Mouse (Mus musculus): Measurements from ENCODE around the gene Fam172a. TPM values are rescaled to one million over a fixed set of nuclear protein-coding genes. Genes with fewer than 3 reads are reported as not detected.
"Not testable (repeated sequence)": the region's sequence is repeated elsewhere in the genome, so short reads cannot be mapped to it uniquely, and the experiment has no call there.

The Fam172a gene
- 21.0 and 26.7 TPM in 2 replicates for total RNA-seq (2021)
- long read RNA-seq, experiment 1, transcript Fam172a-201 (10 exons, 3,892 nt) = major isoform, 5 of 20 reads
- long read RNA-seq, experiment 1, partial matches to known transcripts = 0 of 20 reads
- long read RNA-seq, experiment 1, other reads (novel, unspliced or antisense) = 11 of 20 reads
- long read RNA-seq, experiment 2, transcript Fam172a-201 (10 exons, 3,892 nt) = major isoform, 7 of 14 reads
- long read RNA-seq, experiment 2, partial matches to known transcripts = 0 of 14 reads
- long read RNA-seq, experiment 2, other reads (novel, unspliced or antisense) = 5 of 14 reads

- not testable (repeated sequence) for DNase-seq
Observed at GRCm38 (mm10) chr13:77701733-77702132, at the start of gene Fam172a. TSS of gene Fam172a (plus strand) at chr13:77702033.

- no peak for DNase-seq
Observed at GRCm38 (mm10) chr13:77688651-77689050, 13.2 kb upstream of the Fam172a start.

GRCm38 (mm10) chr13:77708514-77709013 is 6.7 kb downstream of the Fam172a start:
- DNase-seq = peak; percentile 95

GRCm38 (mm10) chr13:77717499-77717898 is 15.7 kb downstream of the Fam172a start:
- no peak for DNase-seq

GRCm38 (mm10) chr13:77742822-77743221 is 41.0 kb downstream of the Fam172a start:
- DNase-seq = no peak

GRCm38 (mm10) chr13:77777606-77778005 is 75.8 kb downstream of the Fam172a start:
- DNase-seq = no peak

- DNase-seq = not testable (repeated sequence)
Observed at GRCm38 (mm10) chr13:77807341-77807740, 105.5 kb downstream of the Fam172a start.

GRCm38 (mm10) chr13:77810449-77810848 is 108.6 kb downstream of the Fam172a start:
- no peak for DNase-seq

- DNase-seq = no peak
Observed at GRCm38 (mm10) chr13:77826138-77826537, 124.3 kb downstream of the Fam172a start.

- no peak for DNase-seq
Observed at GRCm38 (mm10) chr13:77843017-77843654, 141.3 kb downstream of the Fam172a start.

- DNase-seq = peak; percentile 10
Observed at GRCm38 (mm10) chr13:77848868-77849267, 147.0 kb downstream of the Fam172a start.

GRCm38 (mm10) chr13:77864804-77865203 is 163.0 kb downstream of the Fam172a start:
- no peak for DNase-seq

- DNase-seq = no peak
Observed at GRCm38 (mm10) chr13:77868314-77868713, 166.5 kb downstream of the Fam172a start.

- DNase-seq = no peak
Observed at GRCm38 (mm10) chr13:77878120-77878519, 176.3 kb downstream of the Fam172a start.

- no peak for DNase-seq
Observed at GRCm38 (mm10) chr13:77878545-77878944, 176.7 kb downstream of the Fam172a start.

GRCm38 (mm10) chr13:77897619-77898018 is 195.8 kb downstream of the Fam172a start:
- DNase-seq = no peak

GRCm38 (mm10) chr13:77898066-77898796 is 196.4 kb downstream of the Fam172a start:
- DNase-seq = no peak

- DNase-seq = no peak
Observed at GRCm38 (mm10) chr13:77899725-77900124, 197.9 kb downstream of the Fam172a start.

GRCm38 (mm10) chr13:77900843-77901242 is 199.0 kb downstream of the Fam172a start:
- no peak for DNase-seq

- no peak for DNase-seq
Observed at GRCm38 (mm10) chr13:77909184-77909583, 207.4 kb downstream of the Fam172a start.

- no peak for DNase-seq
Observed at GRCm38 (mm10) chr13:77922834-77923233, 221.0 kb downstream of the Fam172a start.

- no peak for DNase-seq
Observed at GRCm38 (mm10) chr13:77957611-77958010, 255.8 kb downstream of the Fam172a start.
